Mouse (Mus musculus) limb, embryonic 13.5 days (tissue): Measurements from ENCODE around the gene Nprl2. TPM values are rescaled to one million over a fixed set of nuclear protein-coding genes. Genes with fewer than 3 reads are reported as not detected.
"Not testable (repeated sequence)": the region's sequence is repeated elsewhere in the genome, so short reads cannot be mapped to it uniquely, and the experiment has no call there.

ENCODE experiments used
- ATAC-seq: fragments of 200-750 bp; cut with Nextera tagmentation; 2 replicates; pipeline ENCODE4 v1.8.0; 2017; ENCODE audit warnings: low read depth, moderate number of reproducible peaks, moderate TSS enrichment; ENCODE audit not compliant: low FRiP score
- H3K27ac ChIP-seq: fragments of 300-500 bp; sonication (generic); 2 replicates; pipeline ENCODE4 v1.5.1; 2015; ENCODE audit warnings: inconsistent platforms, mild to moderate bottlenecking, moderate library complexity
- H3K27me3 ChIP-seq: fragments of 300-500 bp; sonication (generic); 2 replicates; pipeline ENCODE4 v1.6.1; 2015; ENCODE audit warnings: mild to moderate bottlenecking, inconsistent platforms
- H3K36me3 ChIP-seq: fragments of 300-500 bp; sonication (generic); 2 replicates; pipeline ENCODE4 v1.6.1; 2015; ENCODE audit warnings: inconsistent platforms, mild to moderate bottlenecking, moderate library complexity
- H3K4me1 ChIP-seq: fragments of 300-500 bp; sonication (generic); 2 replicates; pipeline ENCODE4 v1.6.1; 2015; ENCODE audit warnings: inconsistent platforms
- H3K4me2 ChIP-seq: fragments of 300-500 bp; sonication (generic); replicated peaks from 2 replicates; pipeline ENCODE4 v1.6.1; 2015; ENCODE audit warnings: inconsistent platforms, mild to moderate bottlenecking, moderate library complexity
- H3K4me3 ChIP-seq: fragments of 300-500 bp; sonication (generic); 2 replicates; pipeline ENCODE4 v1.5.1; 2015; ENCODE audit warnings: moderate library complexity, mild to moderate bottlenecking, inconsistent platforms
- H3K9ac ChIP-seq: fragments of 300-500 bp; sonication (generic); 2 replicates; pipeline ENCODE4 v1.6.1; 2015; ENCODE audit warnings: mild to moderate bottlenecking, inconsistent platforms
- H3K9me3 ChIP-seq: fragments of 300-500 bp; sonication (generic); 2 replicates; pipeline ENCODE4 v1.6.1; 2016; ENCODE audit warnings: inconsistent platforms
- WGBS: fragments of 180-500 bp; shearing (Covaris S2); methylation state at CpG from one replicate; pipeline ENCODE4 v1.1.7; 2015; 5-methylcytosine and 5-hydroxymethylcytosine counted together
- polyA plus RNA-seq: library from polyadenylated mRNA; unstranded; fragments of >200 nt; fragmentation: Nextera tagmentation; extraction: Ambion mirVana; gene quantifications from 2 replicates; pipeline ENCODE4 v1.2.1, GENCODE M21; 2015

Gene Nprl2
- polyA plus RNA-seq, 1 experiment from 2014 or later, result 44.2 TPM

DNA sequence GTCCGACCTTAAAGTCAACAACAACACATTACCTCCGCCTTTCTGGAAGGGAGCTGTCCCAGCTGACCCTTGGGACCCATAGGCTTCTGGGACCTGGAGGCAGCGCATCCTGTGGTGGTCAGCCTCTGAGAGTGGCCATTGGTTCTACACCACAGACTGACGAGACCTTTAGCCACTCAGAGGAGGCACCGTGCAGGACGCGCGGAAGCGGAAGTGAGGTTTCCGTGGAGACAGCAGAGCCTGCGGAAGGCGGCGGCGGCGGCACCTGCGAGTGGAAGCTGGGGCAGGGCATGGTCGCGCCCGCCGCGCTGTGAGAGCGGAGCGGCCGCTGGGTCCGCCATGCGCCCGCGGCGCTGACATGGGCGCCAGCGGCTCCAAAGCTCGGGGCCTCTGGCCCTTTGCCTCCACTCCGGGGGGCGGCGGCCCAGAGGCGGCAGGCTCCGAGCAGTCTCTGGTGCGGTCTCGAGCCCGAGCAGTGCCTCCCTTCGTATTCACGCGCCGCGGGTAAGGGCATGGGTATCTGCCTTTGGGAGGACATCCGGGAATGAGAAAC is 21.1 kb downstream of the Nprl2 start, which contains the start of gene Tusc2:
Tusc2 (plus strand) TSS at position 227 of the 553 bp plus-strand sequence.
- peak within 1 kb of the TSS; percentile 93 for H3K4me3 ChIP-seq
- peak within 1 kb of the TSS; percentile 55 for H3K27ac ChIP-seq
- H3K9me3 ChIP-seq, result no peaks in the 10 kb centered on the region
- H3K4me2 ChIP-seq, result peak within 1 kb of the TSS; percentile 87
- peak; percentile 96 for ATAC-seq
- under 1% methylated on average over 42 of the region's 46 CpGs for WGBS
- H3K4me1 ChIP-seq, result peaks cover 35% of the 10 kb centered on the region
- H3K27me3 ChIP-seq, result no peaks in the 10 kb centered on the region
- H3K9ac ChIP-seq, result peak within 1 kb of the TSS; percentile 84
- H3K36me3 ChIP-seq, result peaks cover 61% of the 10 kb centered on the region

DNA sequence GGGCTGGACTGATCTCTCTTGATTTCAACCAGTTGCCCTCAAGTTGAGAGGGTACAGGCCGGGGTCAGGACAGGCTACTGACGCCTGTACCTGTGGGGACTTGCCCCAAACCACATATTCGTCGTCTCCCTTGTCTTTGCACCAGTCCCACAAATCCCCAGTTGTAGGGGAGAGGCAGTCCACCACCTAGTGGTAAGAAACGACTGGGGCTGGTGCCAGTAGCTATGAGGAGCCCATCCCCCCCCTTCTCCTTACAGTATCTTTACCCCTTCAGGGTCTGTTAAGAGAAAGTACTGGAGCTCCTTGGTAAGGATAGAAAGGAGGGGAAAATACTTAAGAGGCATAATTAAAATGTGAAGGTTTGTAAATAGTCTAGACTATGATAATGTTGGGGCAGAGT is 23.5 kb downstream of the Nprl2 start:
- peak overlapping the region; percentile 16; the same call in 1 of the 2 replicates for H3K4me2 ChIP-seq
- not testable (repeated sequence) for ATAC-seq, H3K27ac ChIP-seq

DNA sequence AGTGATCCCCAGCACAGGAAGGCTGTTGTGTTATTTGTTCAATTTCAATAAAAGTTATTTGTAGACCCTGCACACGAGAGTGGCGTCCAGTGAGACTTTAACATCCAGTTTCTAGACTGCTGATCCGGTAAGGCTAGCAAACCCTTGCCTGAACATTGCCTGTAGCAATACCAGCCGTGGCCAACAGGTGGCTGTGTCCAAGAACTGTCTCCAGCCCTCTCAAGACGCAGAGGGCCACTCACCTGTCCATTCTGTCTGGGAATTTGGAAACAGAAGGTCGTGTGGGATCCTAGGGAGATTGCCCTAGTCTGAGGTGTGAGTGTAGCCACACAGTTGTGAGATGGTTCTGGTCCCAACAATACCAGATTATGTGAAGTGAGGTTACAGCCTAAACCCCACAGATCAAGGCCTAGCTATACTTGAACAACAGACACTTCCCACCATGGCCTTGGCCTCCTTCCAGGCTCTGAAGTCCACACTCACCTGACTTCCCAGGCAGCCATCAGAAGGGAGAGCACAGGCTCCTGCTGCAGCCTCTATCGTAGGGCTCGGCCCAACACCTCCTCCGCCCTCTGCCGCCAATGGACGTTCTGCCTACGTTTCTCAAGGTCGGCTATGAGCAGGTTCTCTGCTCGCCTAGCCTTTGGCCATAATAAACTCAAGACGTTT is 24.1 kb downstream of the Nprl2 start:
- H3K4me2 ChIP-seq, result no peak overlapping the region
- H3K9me3 ChIP-seq, result no peaks in the 10 kb centered on the region
- peak overlapping the region; percentile 15 for H3K4me3 ChIP-seq
- peaks cover 54% of the 10 kb centered on the region for H3K4me1 ChIP-seq
- no peak overlapping the region for H3K9ac ChIP-seq
- H3K27ac ChIP-seq, result 0 out of 2 replicates have a peak overlapping the region, but pooled peaks have one; percentile 6
- ATAC-seq, result no peak
- 56% methylated on average over 15 of the region's 15 CpGs for WGBS
- H3K27me3 ChIP-seq, result no peaks in the 10 kb centered on the region
- H3K36me3 ChIP-seq, result peaks cover 40% of the 10 kb centered on the region

More for the DNA sequence above, 23.5 kb downstream of the Nprl2 start:
- not testable (repeated sequence) for H3K4me3 ChIP-seq, H3K27me3 ChIP-seq, H3K9ac ChIP-seq, H3K9me3 ChIP-seq
- WGBS, result 46% methylated on average over 5 of the region's 5 CpGs
- Histone ChIP-seq H3K4me1 (peaks cover 48% of the 10 kb centered on the region), H3K36me3 (peaks cover 40% of the 10 kb centered on the region)

DNA sequence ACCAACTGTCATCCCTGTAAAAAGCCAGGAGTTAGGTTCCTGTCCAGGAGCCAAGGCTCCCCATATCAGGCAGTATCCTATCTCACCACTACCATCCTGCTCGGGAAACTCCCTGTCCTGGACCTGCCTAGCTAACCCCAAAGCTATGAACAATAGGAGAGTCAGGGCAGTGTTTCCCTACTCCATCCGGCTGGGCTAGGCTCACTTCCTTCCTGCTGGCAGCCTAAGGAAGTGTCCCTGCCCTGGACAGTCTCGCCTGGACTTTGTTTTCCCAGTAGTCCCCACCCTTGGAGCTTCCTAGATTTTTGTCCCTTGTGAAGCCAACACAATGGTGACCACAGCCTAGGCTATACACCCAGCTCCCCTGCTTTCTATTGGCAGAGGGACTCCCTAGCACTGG is 24.8 kb downstream of the Nprl2 start:
- peak overlapping the region; percentile 15; the same call in 1 of the 2 replicates for H3K27ac ChIP-seq
- ATAC-seq, result no peak
- H3K4me2 ChIP-seq, result peak overlapping the region; percentile 89; the same call in 1 of the 2 replicates
- peaks cover 40% of the 10 kb centered on the region for H3K36me3 ChIP-seq
- H3K27me3 ChIP-seq, result no peaks in the 10 kb centered on the region
- no peaks in the 10 kb centered on the region for H3K9me3 ChIP-seq
- no peak overlapping the region for H3K4me3 ChIP-seq
- WGBS, result 75% methylated on average over 3 of the region's 3 CpGs
- H3K9ac ChIP-seq, result no peak overlapping the region
- peaks cover 61% of the 10 kb centered on the region for H3K4me1 ChIP-seq

DNA sequence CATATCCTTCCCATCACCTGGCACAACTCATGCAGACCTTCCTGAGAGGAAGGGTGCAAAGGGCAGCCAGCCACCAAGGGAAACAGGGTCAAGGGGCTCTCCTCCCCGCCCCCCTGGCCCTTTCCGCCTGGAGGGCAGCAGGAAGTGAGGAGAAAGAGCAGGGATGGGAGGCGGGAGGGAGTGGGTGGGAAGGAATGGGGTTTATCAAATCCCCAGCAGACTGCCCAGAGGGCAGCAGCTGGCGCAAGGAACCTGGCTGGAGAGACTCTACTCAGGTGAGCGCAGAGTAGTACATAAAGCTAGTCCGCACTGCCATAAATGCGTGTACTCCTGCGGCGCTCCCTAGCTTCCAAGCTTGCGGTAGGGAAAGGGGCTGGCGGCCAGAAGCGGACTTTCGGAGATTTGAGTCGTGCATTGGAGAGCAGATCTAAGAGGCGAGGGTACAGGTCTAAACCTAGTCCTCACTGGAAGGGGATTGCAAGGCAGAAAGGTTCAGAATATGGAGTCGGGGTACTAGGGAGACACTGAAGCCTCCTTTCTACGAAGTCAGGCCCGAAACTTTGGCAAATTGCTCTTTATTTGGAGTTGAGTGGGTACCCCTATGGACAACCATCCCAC is 25.8 kb downstream of the Nprl2 start, which contains the start of gene Hyal2:
Hyal2 (plus strand) TSS at position 244 of the 618 bp plus-strand sequence.
- H3K4me2 ChIP-seq, result peak within 1 kb of the TSS; percentile 89
- H3K27ac ChIP-seq, result peak within 1 kb of the TSS; percentile 89
- peak within 1 kb of the TSS; percentile 83 for H3K9ac ChIP-seq
- 8% methylated on average over 18 of the region's 18 CpGs for WGBS
- peak within 1 kb of the TSS; percentile 73 for H3K4me3 ChIP-seq
- ATAC-seq, result no peak
- peaks cover 44% of the 10 kb centered on the region for H3K36me3 ChIP-seq
- no peaks in the 10 kb centered on the region for H3K9me3 ChIP-seq
- H3K4me1 ChIP-seq, result peaks cover 59% of the 10 kb centered on the region
- H3K27me3 ChIP-seq, result no peaks in the 10 kb centered on the region

DNA sequence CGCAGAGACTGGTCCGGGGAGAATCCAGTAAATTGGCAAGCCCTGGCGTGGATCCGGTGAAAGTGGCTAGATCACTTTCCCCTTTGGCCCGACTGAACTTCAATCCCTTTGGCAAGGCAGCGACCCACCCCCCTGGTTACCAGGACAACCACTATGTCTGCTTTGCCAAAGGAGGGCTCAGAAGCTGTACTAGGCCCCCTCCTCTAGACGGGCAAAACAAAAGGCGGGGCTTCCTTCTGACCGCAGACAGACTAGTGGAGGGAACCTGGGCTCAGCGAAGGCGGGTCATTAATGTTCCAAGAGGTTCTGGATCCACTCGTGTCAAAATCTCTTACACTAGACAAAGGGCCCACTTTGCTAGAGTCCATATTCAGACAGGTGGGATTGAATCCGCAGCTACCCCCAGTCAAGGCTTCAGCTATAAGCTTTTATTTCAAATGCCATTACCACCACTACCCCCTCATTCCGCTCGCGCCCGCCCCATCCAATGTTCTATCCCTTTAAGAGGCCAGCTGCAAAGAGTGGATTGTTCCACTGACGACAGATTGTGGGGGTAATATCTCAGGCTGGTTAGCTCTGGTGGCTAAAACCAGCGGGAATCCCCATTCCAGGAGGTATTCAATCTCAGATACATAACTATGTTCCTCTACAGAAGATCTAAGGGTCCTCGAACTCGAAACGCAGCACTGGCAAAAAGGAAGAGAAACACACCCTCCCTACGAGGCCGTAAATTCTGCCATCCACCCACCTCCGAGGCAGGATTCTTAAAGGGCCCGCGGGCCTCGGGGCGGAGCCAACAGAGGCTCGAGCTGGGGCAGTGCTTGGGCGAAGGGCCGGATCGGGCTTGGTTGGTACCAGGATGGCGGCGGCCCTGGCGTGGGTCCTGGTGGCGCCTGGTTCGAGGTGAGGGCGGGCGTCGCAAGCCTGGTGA is 26.6 kb downstream of the Nprl2 start:
- Histone ChIP-seq H3K36me3 (peaks cover 52% of the 10 kb centered on the region), H3K27ac (peak overlapping the region; percentile 89), H3K4me2 (peak overlapping the region; percentile 89), H3K9me3 (no peaks in the 10 kb centered on the region), H3K27me3 (no peaks in the 10 kb centered on the region), H3K4me1 (peaks cover 56% of the 10 kb centered on the region), H3K9ac (peak overlapping the region; percentile 83), H3K4me3 (peak overlapping the region; percentile 73)
- WGBS, result under 1% methylated on average over 41 of the region's 41 CpGs
- ATAC-seq, result peak; percentile 89

DNA sequence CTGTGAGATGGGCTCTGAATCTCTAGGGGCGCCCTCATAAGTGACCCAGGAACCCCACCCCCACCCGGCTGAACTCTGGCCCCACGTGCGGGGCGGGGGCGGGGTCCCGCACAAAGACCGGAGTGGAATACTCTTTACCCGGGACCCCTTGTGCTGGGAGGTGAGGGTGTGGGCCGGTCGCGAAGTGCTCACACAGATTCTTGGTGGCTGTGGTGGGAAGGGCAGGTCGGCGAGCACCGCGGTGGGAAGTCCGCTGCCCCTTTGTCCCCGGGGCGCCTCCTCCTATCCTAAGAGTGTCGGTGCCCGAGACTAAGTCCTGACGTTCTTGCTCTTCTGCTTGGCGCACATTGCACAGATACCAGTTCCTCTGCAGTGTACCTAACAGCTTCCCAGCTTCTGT is 27.2 kb downstream of the Nprl2 start:
- Histone ChIP-seq H3K4me2 (peak overlapping the region; percentile 89), H3K27ac (peak overlapping the region; percentile 89), H3K4me3 (peak overlapping the region; percentile 73), H3K36me3 (peaks cover 56% of the 10 kb centered on the region), H3K9ac (peak overlapping the region; percentile 83), H3K9me3 (no peaks in the 10 kb centered on the region), H3K4me1 (peaks cover 49% of the 10 kb centered on the region), H3K27me3 (no peaks in the 10 kb centered on the region)
- under 1% methylated on average over 23 of the region's 23 CpGs for WGBS
- ATAC-seq, result peak; percentile 51

DNA sequence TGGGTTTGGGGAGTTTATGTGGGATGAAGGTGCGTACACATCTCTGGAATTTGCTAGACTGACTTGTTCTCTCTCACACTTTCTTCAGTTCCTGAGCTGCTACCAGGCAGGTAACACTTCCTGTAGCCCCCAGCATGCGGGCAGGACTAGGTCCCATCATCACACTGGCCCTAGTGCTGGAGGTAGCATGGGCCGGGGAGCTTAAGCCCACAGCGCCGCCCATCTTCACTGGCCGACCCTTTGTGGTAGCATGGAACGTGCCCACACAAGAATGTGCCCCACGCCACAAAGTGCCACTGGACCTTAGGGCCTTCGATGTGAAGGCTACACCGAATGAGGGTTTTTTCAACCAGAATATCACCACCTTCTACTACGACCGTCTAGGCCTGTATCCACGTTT is 28.0 kb downstream of the Nprl2 start:
- H3K36me3 ChIP-seq, result peaks cover 56% of the 10 kb centered on the region
- WGBS, result 36% methylated on average over 13 of the region's 13 CpGs
- no peaks in the 10 kb centered on the region for H3K27me3 ChIP-seq
- peak overlapping the region; percentile 83 for H3K9ac ChIP-seq
- H3K27ac ChIP-seq, result peak overlapping the region; percentile 89
- no peak for ATAC-seq
- H3K4me3 ChIP-seq, result peak overlapping the region; percentile 73
- peak overlapping the region; percentile 89 for H3K4me2 ChIP-seq
- H3K9me3 ChIP-seq, result no peaks in the 10 kb centered on the region
- peaks cover 48% of the 10 kb centered on the region for H3K4me1 ChIP-seq

DNA sequence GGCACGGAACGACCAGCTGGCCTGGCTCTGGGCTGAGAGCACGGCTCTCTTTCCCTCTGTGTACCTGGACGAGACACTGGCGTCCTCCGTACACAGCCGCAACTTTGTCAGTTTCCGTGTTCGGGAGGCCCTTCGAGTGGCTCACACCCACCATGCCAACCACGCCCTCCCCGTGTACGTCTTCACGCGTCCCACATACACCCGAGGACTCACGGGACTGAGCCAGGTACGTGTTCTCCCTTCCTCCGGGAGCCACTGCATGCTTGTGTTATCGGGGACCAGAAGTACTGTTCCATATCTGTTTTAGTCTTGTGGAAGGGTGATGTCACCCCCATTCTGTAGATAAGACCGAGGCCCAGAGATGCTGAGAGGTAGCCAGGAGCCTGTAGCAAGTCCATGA is 28.8 kb downstream of the Nprl2 start:
- peak overlapping the region; percentile 73 for H3K4me3 ChIP-seq
- no peaks in the 10 kb centered on the region for H3K9me3 ChIP-seq
- H3K36me3 ChIP-seq, result peaks cover 50% of the 10 kb centered on the region
- peak overlapping the region; percentile 83 for H3K9ac ChIP-seq
- 93% methylated on average over 21 of the region's 21 CpGs for WGBS
- no peak for ATAC-seq
- peak overlapping the region; percentile 89 for H3K4me2 ChIP-seq
- H3K4me1 ChIP-seq, result peaks cover 50% of the 10 kb centered on the region
- 0 out of 2 replicates have a peak overlapping the region, but pooled peaks have one; percentile 89 for H3K27ac ChIP-seq
- no peaks in the 10 kb centered on the region for H3K27me3 ChIP-seq

DNA sequence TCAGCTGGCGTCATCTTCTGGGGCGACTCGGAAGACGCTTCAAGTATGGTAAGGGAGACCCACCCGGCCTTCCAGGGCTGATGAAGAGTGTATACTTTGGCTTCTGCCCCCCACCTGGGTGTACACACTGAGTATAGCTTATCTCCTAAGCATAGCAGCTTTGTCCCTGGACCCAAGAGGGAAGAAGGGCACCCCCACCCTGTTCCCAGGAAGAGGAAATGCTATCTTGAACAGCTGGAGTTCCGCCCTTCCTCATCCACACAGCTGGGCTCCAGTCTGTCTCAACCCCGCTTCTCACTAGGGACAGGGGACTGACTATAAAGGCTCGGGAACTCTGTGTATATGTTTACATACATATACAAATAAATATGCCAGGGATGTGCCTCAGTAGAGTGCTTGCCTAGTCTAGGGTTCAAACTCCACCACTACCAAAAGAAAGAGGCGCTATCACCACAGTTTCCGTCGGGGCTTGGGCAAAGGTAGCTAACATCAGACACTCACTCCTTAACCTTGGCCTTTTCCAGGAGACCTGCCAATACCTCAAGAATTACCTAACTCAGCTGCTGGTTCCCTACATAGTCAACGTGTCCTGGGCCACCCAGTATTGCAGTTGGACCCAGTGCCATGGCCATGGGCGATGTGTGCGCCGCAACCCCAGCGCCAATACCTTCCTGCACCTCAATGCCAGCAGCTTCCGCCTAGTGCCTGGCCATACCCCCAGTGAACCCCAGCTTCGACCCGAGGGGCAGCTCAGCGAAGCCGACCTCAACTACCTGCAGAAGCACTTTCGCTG is 29.7 kb downstream of the Nprl2 start:
- Histone ChIP-seq H3K27ac (no peak overlapping the region), H3K9ac (peak overlapping the region; percentile 83; the same call in 1 of the 2 replicates), H3K4me3 (peak overlapping the region; percentile 73), H3K27me3 (no peaks in the 10 kb centered on the region), H3K4me1 (peaks cover 56% of the 10 kb centered on the region), H3K9me3 (no peaks in the 10 kb centered on the region), H3K36me3 (peaks cover 47% of the 10 kb centered on the region), H3K4me2 (peak overlapping the region; percentile 89)
- ATAC-seq, result no peak
- WGBS, result 95% methylated on average over 22 of the region's 22 CpGs

DNA sequence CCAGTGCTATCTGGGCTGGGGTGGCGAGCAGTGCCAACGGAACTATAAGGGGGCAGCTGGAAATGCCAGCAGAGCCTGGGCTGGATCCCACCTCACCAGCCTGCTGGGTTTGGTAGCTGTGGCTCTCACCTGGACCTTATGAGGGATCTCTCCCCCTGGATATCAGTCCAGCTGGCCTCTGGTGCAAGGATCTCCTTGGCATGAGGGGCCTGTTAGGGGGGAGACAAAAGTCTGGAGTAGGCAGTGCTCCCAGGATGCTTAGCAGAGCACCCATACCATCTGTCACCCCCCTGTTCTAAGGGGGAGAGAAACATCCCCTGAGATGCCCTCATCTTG is 30.3 kb downstream of the Nprl2 start:
- Histone ChIP-seq H3K4me3 (no peak overlapping the region), H3K4me2 (no peak overlapping the region), H3K36me3 (peaks cover 47% of the 10 kb centered on the region), H3K9me3 (no peaks in the 10 kb centered on the region), H3K9ac (no peak overlapping the region), H3K27me3 (no peaks in the 10 kb centered on the region), H3K27ac (no peak overlapping the region), H3K4me1 (peaks cover 56% of the 10 kb centered on the region)
- ATAC-seq, result no peak
- 94% methylated on average over 2 of the region's 2 CpGs for WGBS
